Mouse (Mus musculus): ENCODE data around the gene Nat8f6. TPM values are rescaled to one million over a fixed set of nuclear protein-coding genes. Genes with fewer than 3 reads are reported as not detected.
"Not testable (repeated sequence)": the region's sequence is repeated elsewhere in the genome, so short reads cannot be mapped to it uniquely, and the experiment has no call there.

Gene Nat8f6
- polyA plus RNA-seq, 1 experiment = not detected

DNA sequence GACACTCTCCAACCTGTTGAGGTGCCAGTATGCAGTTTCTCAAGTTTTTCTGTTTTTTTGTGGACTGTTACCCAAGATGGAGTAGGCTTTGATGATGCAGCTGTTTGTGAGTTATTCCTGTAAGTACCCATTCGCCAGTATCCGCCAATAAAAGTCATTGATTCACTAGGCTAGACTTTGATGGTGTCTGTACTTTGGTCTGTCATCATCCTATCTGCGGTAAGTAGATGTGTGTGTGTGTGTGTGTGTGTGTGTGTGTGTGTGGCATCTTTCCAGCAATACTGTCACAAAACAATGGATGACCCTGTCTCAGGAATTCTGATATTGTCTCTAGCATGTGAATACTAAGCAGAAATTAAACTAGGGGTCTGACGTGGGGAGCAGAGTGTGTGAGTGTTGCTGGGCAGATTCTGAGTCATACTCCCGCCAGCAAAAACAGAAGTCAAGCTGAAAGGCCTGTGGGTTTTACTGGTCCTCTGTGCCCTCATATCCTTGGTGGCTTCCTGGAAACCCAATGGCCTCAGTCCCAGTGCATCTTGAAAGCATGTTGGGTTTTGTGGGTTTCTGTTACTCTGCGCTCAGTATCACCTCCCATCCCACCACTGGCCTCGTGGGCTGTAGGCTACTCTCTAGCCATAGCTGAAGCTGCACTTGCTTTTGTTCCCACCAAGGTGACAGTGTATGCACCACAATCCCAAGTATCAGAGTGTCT is 30.5 kb upstream of the Nat8f6 start:
- TF ChIP-seq CEBPB (IDR thresholded peaks at IDR 0.05; ENCODE audit: low read depth) (no peak), MAX (IDR thresholded peaks at IDR 0.05) (no peak), FOSL1 (IDR thresholded peaks at IDR 0.05; ENCODE audit: insufficient read depth, low read length, poor library complexity, severe bottlenecking) (no peak), MYOG (IDR thresholded peaks at IDR 0.05; ENCODE audit: control insufficient read depth, extremely low read depth, insufficient read length) (no peak), USF1 (IDR thresholded peaks at IDR 0.05; ENCODE audit: low read depth) (no peak), CTCF (IDR thresholded peaks at IDR 0.05; ENCODE audit: control insufficient read depth, insufficient read depth, insufficient read length) (no peak), MYOD1 (IDR thresholded peaks at IDR 0.05; ENCODE audit: control insufficient read depth, insufficient read length, low read depth) (no peak)
- Histone ChIP-seq H3K79me2 (ENCODE audit: control insufficient read depth, insufficient read depth) (no peaks in the 10 kb centered on the region), H3K36me3 (ENCODE audit: control insufficient read depth, insufficient read depth) (no peaks in the 10 kb centered on the region), H3ac (ENCODE audit: control insufficient read depth, insufficient read length, low read depth) (no peak overlapping the region), H3K27me3 (ENCODE audit: control insufficient read depth, insufficient read depth, insufficient read length) (peaks cover 24% of the 10 kb centered on the region), H3K79me3 (ENCODE audit: low read depth) (no peaks in the 10 kb centered on the region), H3K4me3 (ENCODE audit: insufficient read depth, poor library complexity, severe bottlenecking) (no peak overlapping the region)

DNA sequence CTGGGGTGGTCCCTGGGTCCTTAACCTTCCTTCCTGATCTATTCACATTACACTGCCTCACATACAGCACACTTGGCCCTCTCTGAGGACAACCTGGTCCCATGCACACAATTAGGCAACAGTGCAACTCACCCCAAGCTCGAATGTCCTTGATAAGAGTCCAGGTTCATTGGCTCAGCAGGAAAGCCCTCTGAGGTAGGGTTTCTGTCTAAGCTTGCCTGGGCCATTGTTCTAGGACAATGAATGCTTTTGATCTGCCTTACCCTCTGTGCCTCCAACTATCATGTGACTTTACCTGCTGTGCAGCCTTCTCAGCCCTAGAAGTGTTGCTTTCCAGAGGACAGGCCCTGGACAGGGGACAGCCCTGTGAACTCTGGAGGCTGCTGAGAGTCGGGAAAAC is 28.5 kb upstream of the Nat8f6 start:
- H3K79me3 ChIP-seq (ENCODE audit: low read depth) = no peaks in the 10 kb centered on the region
- peaks cover 22% of the 10 kb centered on the region for H3K27me3 ChIP-seq (ENCODE audit: control insufficient read depth, insufficient read depth, insufficient read length)
- TF ChIP-seq FOSL1 (IDR thresholded peaks at IDR 0.05; ENCODE audit: insufficient read depth, low read length, poor library complexity, severe bottlenecking) = no peak
- H3ac ChIP-seq (ENCODE audit: control insufficient read depth, insufficient read length, low read depth) = no peak overlapping the region
- H3K4me3 ChIP-seq (ENCODE audit: insufficient read depth, poor library complexity, severe bottlenecking) = no peak overlapping the region
- no peaks in the 10 kb centered on the region for H3K36me3 ChIP-seq (ENCODE audit: control insufficient read depth, insufficient read depth)
- H3K79me2 ChIP-seq (ENCODE audit: control insufficient read depth, insufficient read depth) = no peaks in the 10 kb centered on the region

DNA sequence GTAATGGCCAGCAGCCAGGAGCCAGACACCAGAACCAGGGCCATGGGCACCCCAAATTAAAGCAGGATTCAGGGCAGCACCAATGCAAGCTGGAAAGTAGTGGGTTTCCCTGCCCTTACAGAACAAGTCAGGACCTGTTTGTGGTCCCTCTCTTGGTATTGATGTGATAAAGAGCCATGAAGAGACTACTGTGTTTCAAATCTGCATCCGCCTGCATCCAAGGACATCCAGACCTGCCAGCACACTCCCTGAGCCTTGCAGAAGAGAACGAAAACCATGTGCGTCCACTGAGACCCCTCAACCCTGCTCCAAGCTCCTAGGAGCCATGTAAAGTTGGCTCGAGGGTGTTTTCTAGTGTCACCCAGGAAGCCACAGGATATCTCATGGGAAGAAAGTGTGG is 27.4 kb upstream of the Nat8f6 start:
- Histone ChIP-seq H3K79me2 (ENCODE audit: control insufficient read depth, insufficient read depth) (no peaks in the 10 kb centered on the region), H3K36me3 (ENCODE audit: control insufficient read depth, insufficient read depth) (no peaks in the 10 kb centered on the region), H3K79me3 (ENCODE audit: low read depth) (no peaks in the 10 kb centered on the region), H3ac (ENCODE audit: control insufficient read depth, insufficient read length, low read depth) (no peak overlapping the region), H3K27me3 (ENCODE audit: control insufficient read depth, insufficient read depth, insufficient read length) (peaks cover 22% of the 10 kb centered on the region), H3K4me3 (ENCODE audit: insufficient read depth, poor library complexity, severe bottlenecking) (no peak overlapping the region)
- no peak for TF ChIP-seq FOSL1 (IDR thresholded peaks at IDR 0.05; ENCODE audit: insufficient read depth, low read length, poor library complexity, severe bottlenecking)
- no peak for TF ChIP-seq CTCF (IDR thresholded peaks at IDR 0.05; ENCODE audit: control insufficient read depth, insufficient read depth, insufficient read length)
- TF ChIP-seq MYOG (IDR thresholded peaks at IDR 0.05; ENCODE audit: control insufficient read depth, extremely low read depth, insufficient read length) = no peak
- no peak for TF ChIP-seq USF1 (IDR thresholded peaks at IDR 0.05; ENCODE audit: low read depth)
- TF ChIP-seq MAX (IDR thresholded peaks at IDR 0.05) = no peak
- no peak for TF ChIP-seq MYOD1 (IDR thresholded peaks at IDR 0.05; ENCODE audit: control insufficient read depth, insufficient read length, low read depth)
- TF ChIP-seq CEBPB (IDR thresholded peaks at IDR 0.05; ENCODE audit: low read depth) = no peak

DNA sequence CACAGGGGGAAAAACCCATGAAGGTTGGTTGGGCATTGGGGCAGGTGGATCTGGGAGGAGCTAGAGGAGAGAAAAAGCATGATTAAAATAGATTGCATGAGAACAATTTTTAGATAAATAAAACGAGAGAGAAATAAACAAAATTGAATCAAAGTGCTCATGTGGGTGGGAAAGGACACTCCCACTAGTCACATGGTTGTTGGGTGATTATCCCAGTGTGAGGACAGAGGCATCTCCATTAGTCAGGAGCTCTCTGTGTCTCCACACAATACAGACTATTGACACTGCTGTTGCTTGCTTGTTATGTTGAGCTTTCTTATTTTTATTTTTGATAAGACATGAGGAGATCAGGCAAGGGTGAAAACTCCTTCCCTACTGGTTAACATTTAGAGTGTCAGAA is 26.2 kb upstream of the Nat8f6 start:
- no peak overlapping the region for H3K4me3 ChIP-seq (ENCODE audit: insufficient read depth, poor library complexity, severe bottlenecking)
- H3K27me3 ChIP-seq (ENCODE audit: control insufficient read depth, insufficient read depth, insufficient read length) = peaks cover 22% of the 10 kb centered on the region
- no peaks in the 10 kb centered on the region for H3K79me2 ChIP-seq (ENCODE audit: control insufficient read depth, insufficient read depth)
- TF ChIP-seq CEBPB (IDR thresholded peaks at IDR 0.05; ENCODE audit: low read depth) = no peak
- TF ChIP-seq FOSL1 (IDR thresholded peaks at IDR 0.05; ENCODE audit: insufficient read depth, low read length, poor library complexity, severe bottlenecking) = no peak
- no peak for TF ChIP-seq CTCF (IDR thresholded peaks at IDR 0.05; ENCODE audit: control insufficient read depth, insufficient read depth, insufficient read length)
- TF ChIP-seq USF1 (IDR thresholded peaks at IDR 0.05; ENCODE audit: low read depth) = no peak
- TF ChIP-seq MAX (IDR thresholded peaks at IDR 0.05) = no peak
- TF ChIP-seq MYOD1 (IDR thresholded peaks at IDR 0.05; ENCODE audit: control insufficient read depth, insufficient read length, low read depth) = no peak
- TF ChIP-seq MYOG (IDR thresholded peaks at IDR 0.05; ENCODE audit: control insufficient read depth, extremely low read depth, insufficient read length) = no peak
- no peak overlapping the region for H3ac ChIP-seq (ENCODE audit: control insufficient read depth, insufficient read length, low read depth)
- no peaks in the 10 kb centered on the region for H3K79me3 ChIP-seq (ENCODE audit: low read depth)
- no peaks in the 10 kb centered on the region for H3K36me3 ChIP-seq (ENCODE audit: control insufficient read depth, insufficient read depth)

DNA sequence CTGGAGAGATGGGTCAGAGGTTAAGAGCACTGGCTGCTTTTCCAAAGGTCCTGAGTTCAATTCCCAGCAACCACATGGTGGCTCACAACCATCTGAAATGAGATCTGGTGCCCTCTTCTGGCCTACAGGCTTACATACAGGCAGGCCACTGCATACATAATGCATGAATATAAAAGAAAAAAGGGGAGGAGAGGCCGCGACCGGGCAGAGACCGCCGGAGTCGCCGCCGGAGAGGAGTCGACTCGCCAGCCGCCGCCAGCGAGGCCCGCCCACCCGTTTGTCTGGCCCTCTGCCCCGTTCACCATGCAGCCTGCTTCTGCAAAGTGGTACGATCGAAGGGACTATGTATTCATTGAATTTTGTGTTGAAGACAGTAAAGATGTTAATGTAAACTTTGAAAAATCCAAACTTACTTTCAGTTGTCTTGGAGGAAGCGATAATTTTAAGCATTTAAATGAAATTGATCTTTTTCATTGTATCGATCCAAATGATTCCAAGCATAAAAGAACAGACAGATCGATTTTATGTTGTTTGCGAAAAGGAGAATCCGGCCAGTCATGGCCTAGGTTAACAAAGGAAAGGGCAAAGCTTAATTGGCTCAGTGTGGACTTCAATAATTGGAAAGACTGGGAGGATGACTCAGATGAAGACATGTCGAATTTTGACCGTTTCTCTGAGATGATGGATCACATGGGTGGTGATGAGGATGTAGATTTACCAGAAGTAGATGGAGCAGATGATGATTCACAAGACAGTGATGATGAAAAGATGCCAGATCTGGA is 23.1 kb upstream of the Nat8f6 start:
- not testable (repeated sequence) for H3K79me3 ChIP-seq (ENCODE audit: low read depth); H3ac ChIP-seq (ENCODE audit: control insufficient read depth, insufficient read length, low read depth); H3K4me3 ChIP-seq (ENCODE audit: insufficient read depth, poor library complexity, severe bottlenecking); H3K36me3 ChIP-seq (ENCODE audit: control insufficient read depth, insufficient read depth); H3K27me3 ChIP-seq (ENCODE audit: control insufficient read depth, insufficient read depth, insufficient read length); H3K79me2 ChIP-seq (ENCODE audit: control insufficient read depth, insufficient read depth)

DNA sequence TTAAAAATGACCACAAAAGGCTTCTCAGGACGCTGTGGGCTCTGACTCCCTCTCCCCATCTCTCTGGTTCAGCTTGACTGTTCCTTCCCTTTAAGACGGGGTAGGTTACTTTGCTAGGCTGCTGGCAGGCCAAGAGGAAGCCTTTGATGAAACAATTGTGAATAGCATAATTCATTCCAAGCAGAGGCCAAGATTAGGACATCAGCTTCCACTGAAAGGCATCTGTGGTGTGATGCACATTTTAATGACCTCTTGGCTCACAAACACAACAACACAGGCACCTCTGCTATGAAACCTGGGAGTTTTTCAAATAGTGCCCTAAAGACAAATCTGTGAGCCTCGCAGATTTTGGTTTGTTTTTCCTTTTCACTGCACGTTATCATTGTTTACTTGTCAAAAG is 19.2 kb upstream of the Nat8f6 start:
- Histone ChIP-seq H3K79me3 (ENCODE audit: low read depth) (no peaks in the 10 kb centered on the region), H3K36me3 (ENCODE audit: control insufficient read depth, insufficient read depth) (no peaks in the 10 kb centered on the region), H3ac (ENCODE audit: control insufficient read depth, insufficient read length, low read depth) (no peak overlapping the region), H3K27me3 (ENCODE audit: control insufficient read depth, insufficient read depth, insufficient read length) (no peaks in the 10 kb centered on the region), H3K79me2 (ENCODE audit: control insufficient read depth, insufficient read depth) (no peaks in the 10 kb centered on the region), H3K4me3 (ENCODE audit: insufficient read depth, poor library complexity, severe bottlenecking) (no peak overlapping the region)
- TF ChIP-seq MYOD1 (IDR thresholded peaks at IDR 0.05; ENCODE audit: control insufficient read depth, insufficient read length, low read depth) = no peak
- TF ChIP-seq MYOG (IDR thresholded peaks at IDR 0.05; ENCODE audit: control insufficient read depth, extremely low read depth, insufficient read length) = no peak
- no peak for TF ChIP-seq FOSL1 (IDR thresholded peaks at IDR 0.05; ENCODE audit: insufficient read depth, low read length, poor library complexity, severe bottlenecking)
- no peak for TF ChIP-seq USF1 (IDR thresholded peaks at IDR 0.05; ENCODE audit: low read depth)
- no peak for TF ChIP-seq MAX (IDR thresholded peaks at IDR 0.05)

All from C2C12 (cell line).